Mouse (Mus musculus) heart, adult 2 months (tissue): ENCODE data around the gene Acss2.

Experiments
- CTCF ChIP-seq: fragments of 200-600 bp; IDR thresholded peaks from 2 replicates; pipeline ENCODE4 v1.8.1; 2022; ENCODE audit warnings: antibody characterized with exemption, mild to moderate bottlenecking, moderate library complexity
- EP300 ChIP-seq: fragments of 200-500 bp; IDR thresholded peaks from 2 replicates; pipeline ENCODE4 v1.6.1; 2011; ENCODE audit warnings: low read depth, low read length, control low read depth; ENCODE audit not compliant: insufficient read depth
- POLR2A ChIP-seq: fragments of 200-500 bp; IDR thresholded peaks from 2 replicates; pipeline ENCODE4 v1.6.1; 2011; ENCODE audit warnings: mild to moderate bottlenecking, low read depth, low read length, control low read depth; ENCODE audit not compliant: insufficient read depth

DNA sequence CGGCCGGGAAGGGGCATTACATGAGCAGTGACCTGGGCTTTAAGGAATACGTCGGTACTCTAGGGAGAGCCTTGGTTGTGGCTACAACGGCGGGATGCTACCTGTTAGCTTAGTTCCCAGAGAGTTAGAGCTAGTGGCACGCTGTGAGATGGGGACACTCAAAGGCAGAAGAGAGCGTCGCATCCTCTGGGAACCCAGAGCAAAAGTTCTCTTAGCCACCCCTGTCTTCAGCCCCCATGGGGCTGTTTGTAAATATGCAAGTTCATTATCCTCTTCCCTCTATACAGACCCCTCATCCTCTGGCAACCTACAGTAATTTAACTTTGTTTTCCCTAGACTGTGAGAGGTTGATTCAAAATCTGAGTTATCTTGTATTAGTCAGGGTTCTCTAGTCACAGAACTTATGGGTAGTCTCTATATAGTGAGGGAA, 75.1 kb downstream of the Acss2 start:
- TF ChIP-seq CTCF (peak; percentile 23; the same call in 1 of the 2 replicates), POLR2A (peak; percentile 89), EP300 (no peak)
